Comparison of ENCODE assay signal across 8 mouse cellular contexts in genomic region chr9:103207846-103208245, GRCm38 (mm10). TPM values are rescaled to one million over a fixed set of nuclear protein-coding genes. Genes with fewer than 3 reads are reported as not detected.
DNase-seq lines count a peak whose midpoint lies in the region; ATAC-seq lines count a peak whose summit lies in the region.

No protein-coding gene starts in this region.

- ATAC-seq in limb, embryonic 11.5 days (ENCODE audit: insufficient number of reproducible peaks, low FRiP score, low TSS enrichment, low read depth), result peak; percentile 87
- ATAC-seq in midbrain, embryonic 13.5 days, result peak; percentile 89

- H3K36me3 ChIP-seq in limb, embryonic 11.5 days (ENCODE audit: control insufficient read depth, insufficient read depth, low read length), result no peaks in the 10 kb centered on the region
- no peaks in the 10 kb centered on the region for H3K36me3 ChIP-seq in midbrain, embryonic 13.5 days

- peak; percentile 37 for DNase-seq in urinary bladder, postnatal 25 days (ENCODE audit: low spot score)
- DNase-seq in urinary bladder, adult 2 months (ENCODE audit: low spot score), result no peak
- peak; percentile 87 for DNase-seq in embryo, embryonic 11 days
- peak; percentile 75 to 82 for DNase-seq in heart, adult 18-20 months
- DNase-seq in kidney, adult 11 months, result peak; percentile 47
- DNase-seq in limb, embryonic 11.5 days (ENCODE audit: low spot score), result peak; percentile 79
- peak; percentile 35 for DNase-seq in spleen, adult 12 weeks (ENCODE audit: low spot score)

- no peak overlapping the region for H3K4me3 ChIP-seq in limb, embryonic 11.5 days (ENCODE audit: low read depth, low read length)
- 0 out of 2 replicates have a peak overlapping the region, but pooled peaks have one; percentile 4 for H3K4me3 ChIP-seq in midbrain, embryonic 13.5 days (replicated peaks)

- no peak overlapping the region for H3K27ac ChIP-seq in limb, embryonic 11.5 days (replicated peaks; ENCODE audit: low read depth, low read length)
- no peak overlapping the region for H3K27ac ChIP-seq in midbrain, embryonic 13.5 days

- H3K9me3 ChIP-seq in limb, embryonic 11.5 days (ENCODE audit: control insufficient read depth, low read length), result no peaks in the 10 kb centered on the region
- H3K9me3 ChIP-seq in midbrain, embryonic 13.5 days, result no peaks in the 10 kb centered on the region

- no peak overlapping the region for H3K9ac ChIP-seq in limb, embryonic 11.5 days (ENCODE audit: low read length)
- H3K9ac ChIP-seq in midbrain, embryonic 13.5 days (replicated peaks), result no peak overlapping the region

- no peaks in the 10 kb centered on the region for H3K4me1 ChIP-seq in limb, embryonic 11.5 days (ENCODE audit: control insufficient read depth, insufficient read depth, low read length)
- peaks cover 9% of the 10 kb centered on the region; the same call in 1 of the 2 replicates for H3K4me1 ChIP-seq in midbrain, embryonic 13.5 days (replicated peaks)

- H3K27me3 ChIP-seq in limb, embryonic 11.5 days (ENCODE audit: control insufficient read depth, insufficient read depth, low read length), result no peaks in the 10 kb centered on the region; the same call in 1 of the 2 replicates
- no peaks in the 10 kb centered on the region for H3K27me3 ChIP-seq in midbrain, embryonic 13.5 days

- peak overlapping the region; percentile 18; the same call in 1 of the 2 replicates for H3K4me2 ChIP-seq in limb, embryonic 11.5 days (ENCODE audit: low read depth, severe bottlenecking)
- H3K4me2 ChIP-seq in midbrain, embryonic 13.5 days (replicated peaks), result peak overlapping the region; percentile 45

- WGBS in limb, embryonic 11.5 days, result 9% methylated on average over 16 of the region's 16 CpGs
- 9% methylated on average over 16 of the region's 16 CpGs for WGBS in midbrain, embryonic 13.5 days

RNA-seq across cellular contexts. Expression of gene Srprb, which starts 5.9 kb away (rescaled TPM):
- polyA plus RNA-seq in urinary bladder, adult 2 months (2012; rRNA removed), result 33.4 and 33.8 TPM in 2 replicates
- 10 to 100 TPM; 19.3 to 23.4 TPM for total RNA-seq in heart, adult 18-20 months (2021)
- polyA plus RNA-seq in limb, embryonic 11.5 days (2014; fragmentation: Nextera tagmentation; extraction: Ambion mirVana), result 65.4 and 66.0 TPM in 2 replicates
- polyA plus RNA-seq in midbrain, embryonic 13.5 days (2015; fragmentation: Nextera tagmentation; extraction: Ambion mirVana), result 49.3 and 55.1 TPM in 2 replicates

RNA-seq across cellular contexts. Expression of gene Gm20425, which starts 22.3 kb away (rescaled TPM):
- 1.8 TPM in 1 of 2 replicates, not detected in the other for polyA plus RNA-seq in urinary bladder, adult 2 months (2012; rRNA removed)
- total RNA-seq in heart, adult 18-20 months (2021), result 1 to 10 TPM; 5.5 to 6.7 TPM
- not detected in 2 replicates for polyA plus RNA-seq in limb, embryonic 11.5 days (2014; fragmentation: Nextera tagmentation; extraction: Ambion mirVana)
- polyA plus RNA-seq in midbrain, embryonic 13.5 days (2015; fragmentation: Nextera tagmentation; extraction: Ambion mirVana), result 2.4 TPM in 1 of 2 replicates, not detected in the other

RNA-seq across cellular contexts. Expression of gene Trf, which starts 22.4 kb away (rescaled TPM):
- 329 and 368 TPM in 2 replicates for polyA plus RNA-seq in urinary bladder, adult 2 months (2012; rRNA removed)
- total RNA-seq in heart, adult 18-20 months (2021), result 10 to 100 TPM; 44.2 to 67.1 TPM
- 9.7 and 11.7 TPM in 2 replicates for polyA plus RNA-seq in limb, embryonic 11.5 days (2014; fragmentation: Nextera tagmentation; extraction: Ambion mirVana)
- 24.7 and 25.8 TPM in 2 replicates for polyA plus RNA-seq in midbrain, embryonic 13.5 days (2015; fragmentation: Nextera tagmentation; extraction: Ambion mirVana)

Comparison
In these comparisons a context has a peak if more than half of its experiments do, and no peak if none do; other contexts are left out.
1. RNA of gene Trf, which starts 22.4 kb away (polyA plus RNA-seq): 329 to 368 TPM in urinary bladder, adult 2 months; 24.7 to 25.8 TPM in midbrain, embryonic 13.5 days and 9.7 to 11.7 TPM in limb, embryonic 11.5 days; every median in the first group is over 10 times any median in the second.